In the genomic region with DNA sequence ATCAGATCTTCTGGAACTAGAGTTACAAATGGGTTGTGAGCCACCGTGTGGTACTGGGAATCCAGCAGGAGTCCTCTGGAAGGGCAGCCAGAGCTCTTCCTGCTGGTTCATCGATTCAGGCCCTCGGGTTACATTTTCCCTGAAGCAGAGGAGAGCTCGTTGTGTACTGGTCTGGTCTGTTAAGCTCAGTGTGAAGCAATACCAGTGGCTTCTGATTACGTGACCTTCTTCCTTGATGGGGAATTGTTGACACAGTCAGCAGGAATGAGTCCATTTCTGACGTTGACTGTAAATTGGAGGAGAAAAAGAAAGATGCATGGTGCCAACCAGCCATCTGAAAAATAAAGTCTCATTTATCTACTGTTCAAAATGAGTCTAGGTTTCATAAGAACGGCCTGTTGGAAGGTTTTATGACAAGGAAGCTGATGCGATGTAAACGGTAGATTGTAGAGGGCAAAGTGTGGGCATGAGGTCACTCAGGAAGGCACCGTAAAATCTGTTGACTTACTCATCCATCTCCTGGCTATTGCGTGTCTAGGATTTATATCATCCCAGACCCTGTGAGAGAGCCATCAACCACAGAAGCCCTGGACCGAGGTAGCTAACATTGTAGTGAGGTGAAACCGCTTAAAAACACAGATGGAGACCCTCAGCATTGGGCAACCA, we compare ENCODE assay signal across 19 mouse cellular contexts.
"Had no signal": no experiment of that assay in that cellular context is flagged by ENCODE, and none has a peak within 500 bp of the region (broad histone marks: within the 10 kb centered on the region; RNA-seq: fewer than 3 reads in every experiment).

No protein-coding gene starts in this region.

- H3K27ac ChIP-seq: liver, embryonic 13.5 days; liver, embryonic 15.5 days; midbrain, embryonic 10.5 days; midbrain, embryonic 13.5 days; midbrain, embryonic 15.5 days; neural tube, embryonic 13.5 days; neural tube, embryonic 15.5 days had no signal

- H3K27me3 ChIP-seq: liver, embryonic 13.5 days; liver, embryonic 15.5 days; midbrain, embryonic 13.5 days; midbrain, embryonic 15.5 days; neural tube, embryonic 13.5 days; neural tube, embryonic 15.5 days had no signal

- H3K9me3 ChIP-seq: liver, embryonic 13.5 days; liver, embryonic 15.5 days; midbrain, embryonic 10.5 days; midbrain, embryonic 13.5 days; midbrain, embryonic 15.5 days; neural tube, embryonic 13.5 days; neural tube, embryonic 15.5 days had no signal

- H3K4me2 ChIP-seq: liver, embryonic 13.5 days; liver, embryonic 15.5 days; lung, embryonic 14.5 days; midbrain, embryonic 13.5 days; midbrain, embryonic 15.5 days; neural tube, embryonic 13.5 days; neural tube, embryonic 15.5 days had no signal

- ATAC-seq: midbrain, embryonic 13.5 days; midbrain, embryonic 15.5 days had no signal

- DNase-seq: liver, embryonic 13.5 days; lung, adult 18-20 months; lung, embryonic 14.5 days; lung, postnatal 10 days; lung, postnatal 4 days; retina, postnatal 1 day; right cerebral cortex, adult 18-20 months; right cerebral cortex, postnatal 14 days; spleen, adult 18-20 months; thymus, adult 18-20 months; thymus, postnatal 14 days; thymus, postnatal 36 days had no signal

- H3K4me3 ChIP-seq: liver, embryonic 13.5 days; liver, embryonic 15.5 days; midbrain, embryonic 10.5 days; midbrain, embryonic 13.5 days; midbrain, embryonic 15.5 days; myocyte; neural tube, embryonic 13.5 days; neural tube, embryonic 15.5 days had no signal

- H3K4me1 ChIP-seq: liver, embryonic 13.5 days; liver, embryonic 15.5 days; midbrain, embryonic 13.5 days; midbrain, embryonic 15.5 days; neural tube, embryonic 13.5 days; neural tube, embryonic 15.5 days had no signal

- H3K36me3 ChIP-seq: liver, embryonic 13.5 days; liver, embryonic 15.5 days; midbrain, embryonic 10.5 days; midbrain, embryonic 13.5 days; midbrain, embryonic 15.5 days; neural tube, embryonic 13.5 days; neural tube, embryonic 15.5 days had no signal

- H3K9ac ChIP-seq: liver, embryonic 13.5 days; liver, embryonic 15.5 days; lung, embryonic 14.5 days; midbrain, embryonic 13.5 days; midbrain, embryonic 15.5 days; neural tube, embryonic 13.5 days; neural tube, embryonic 15.5 days had no signal
